Mouse (Mus musculus): ENCODE data around the gene Rbm47. TPM values are rescaled to one million over a fixed set of nuclear protein-coding genes. Genes with fewer than 3 reads are reported as not detected.

The Rbm47 gene
- 7.3 and 9.9 TPM in 2 replicates for polyA plus RNA-seq (2016; fragmentation: Nextera tagmentation; extraction: Ambion mirVana)

DNA sequence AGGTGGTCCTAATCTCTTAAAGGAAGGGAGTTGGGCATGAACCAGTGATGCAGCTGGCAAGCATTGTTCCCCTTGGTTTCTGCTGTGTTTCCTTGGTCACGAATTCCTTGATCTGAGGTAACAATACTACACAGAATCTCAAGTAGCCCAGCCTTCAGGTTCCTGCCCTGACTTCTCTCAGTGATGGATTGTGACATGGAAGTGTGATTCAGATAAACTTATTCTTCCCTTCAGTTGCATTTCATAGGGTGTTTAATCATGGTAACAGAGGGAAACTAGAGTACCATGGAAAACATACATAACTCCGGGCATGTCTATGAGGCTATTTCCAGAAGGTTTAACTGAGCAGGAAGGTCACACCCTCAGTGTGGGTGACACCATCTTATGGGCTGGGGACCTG is at the start of gene Rbm47:
Gene Rbm47, minus strand, starts transcription at position 101 of the 400 bp plus-strand sequence.
- Histone ChIP-seq H3K4me3 (no peak within 1 kb of the TSS), H3K27ac (no peak within 1 kb of the TSS), H3K4me1 (replicated peaks) (0 out of 2 replicates have a peak, but pooled peaks cover 4% of the 10 kb centered on the region), H3K36me3 (no peaks in the 10 kb centered on the region), H3K9me3 (0 out of 2 replicates have a peak, but pooled peaks cover 3% of the 10 kb centered on the region), H3K27me3 (ENCODE audit: insufficient read depth, poor library complexity, severe bottlenecking) (no peaks in the 10 kb centered on the region)
- no peak for DNase-seq (ENCODE audit: low spot score)
- WGBS = 86% methylated on average over 2 of the region's 2 CpGs

DNA sequence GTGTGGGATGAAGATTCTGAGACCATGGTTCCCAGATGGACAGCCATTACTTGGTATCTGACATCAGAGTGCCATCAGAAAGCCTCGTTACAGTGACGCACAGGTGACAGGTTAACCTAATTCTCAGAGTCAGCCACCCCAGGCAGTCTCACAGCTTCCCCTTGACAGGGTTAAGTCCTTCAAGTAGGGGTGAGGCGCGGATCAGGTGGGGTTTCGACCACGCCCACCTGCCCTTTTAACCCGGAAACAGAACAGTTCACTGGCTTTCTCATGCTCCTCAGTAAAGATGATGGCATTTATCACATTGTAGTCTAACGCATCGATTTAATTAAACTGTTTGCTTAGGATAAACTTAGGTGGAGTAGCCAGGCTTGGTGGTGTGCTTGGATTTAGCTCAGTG is 47.7 kb upstream of the Rbm47 start:
- H3K27ac ChIP-seq = no peak overlapping the region
- no peak overlapping the region for H3K4me3 ChIP-seq
- H3K36me3 ChIP-seq = no peaks in the 10 kb centered on the region
- DNase-seq (ENCODE audit: low spot score) = no peak
- H3K4me1 ChIP-seq (replicated peaks) = peaks cover 10% of the 10 kb centered on the region
- 77% methylated on average over 9 of the region's 9 CpGs for WGBS
- no peaks in the 10 kb centered on the region for H3K9me3 ChIP-seq
- no peaks in the 10 kb centered on the region for H3K27me3 ChIP-seq (ENCODE audit: insufficient read depth, poor library complexity, severe bottlenecking)

GRCm38 (mm10) chr5:66219692-66220091 is 46.8 kb upstream of the Rbm47 start:
- peaks cover 11% of the 10 kb centered on the region for H3K4me1 ChIP-seq (replicated peaks)
- 76% methylated on average over 6 of the region's 6 CpGs for WGBS
- H3K9me3 ChIP-seq = no peaks in the 10 kb centered on the region
- H3K4me3 ChIP-seq = no peak overlapping the region
- no peak for DNase-seq (ENCODE audit: low spot score)
- H3K27me3 ChIP-seq (ENCODE audit: insufficient read depth, poor library complexity, severe bottlenecking) = no peaks in the 10 kb centered on the region
- H3K36me3 ChIP-seq = no peaks in the 10 kb centered on the region
- H3K27ac ChIP-seq = no peak overlapping the region

DNA sequence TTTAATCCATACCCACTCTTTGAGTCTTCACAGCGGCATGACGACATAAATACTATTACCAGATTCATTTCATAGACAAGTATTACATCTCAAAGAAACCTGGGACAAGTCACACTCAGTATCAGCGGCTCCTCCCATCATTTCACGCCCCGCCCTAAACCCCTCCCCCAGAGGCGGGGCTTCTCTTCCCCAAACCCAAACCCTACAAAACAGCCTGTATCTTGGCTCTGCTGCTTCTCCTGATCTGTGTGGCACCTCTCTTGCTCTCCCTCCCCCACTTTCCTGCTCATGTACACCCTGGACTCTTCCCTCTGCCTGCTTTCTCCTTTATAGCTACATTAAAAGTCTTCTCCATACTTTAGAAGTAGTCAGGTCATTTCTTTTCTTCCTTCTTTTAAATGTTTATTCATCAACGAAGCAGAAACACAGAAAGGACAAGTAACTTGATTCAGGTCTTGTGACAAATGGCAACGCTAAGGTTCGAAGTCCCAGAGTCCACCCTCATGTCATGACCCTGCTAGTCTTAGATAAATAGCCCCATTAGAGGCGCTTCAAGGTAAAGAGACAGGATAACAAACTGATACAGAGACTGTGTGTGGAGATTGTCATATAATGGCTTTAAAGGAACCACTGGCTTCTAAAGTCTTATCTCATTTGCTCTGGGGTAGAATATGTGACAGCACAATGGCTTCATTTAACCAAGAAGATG is 42.8 kb upstream of the Rbm47 start:
- Histone ChIP-seq H3K9me3 (no peaks in the 10 kb centered on the region), H3K4me1 (replicated peaks) (peaks cover 17% of the 10 kb centered on the region), H3K4me3 (no peak overlapping the region), H3K27ac (no peak overlapping the region), H3K36me3 (no peaks in the 10 kb centered on the region), H3K27me3 (ENCODE audit: insufficient read depth, poor library complexity, severe bottlenecking) (no peaks in the 10 kb centered on the region)
- no peak for DNase-seq (ENCODE audit: low spot score)
- WGBS = 70% methylated on average over 10 of the region's 10 CpGs

- no peaks in the 10 kb centered on the region for H3K36me3 ChIP-seq
- no peak overlapping the region for H3K27ac ChIP-seq
- 52% methylated on average over 7 of the region's 7 CpGs for WGBS
- no peak overlapping the region for H3K4me3 ChIP-seq
- H3K9me3 ChIP-seq = no peaks in the 10 kb centered on the region
- no peaks in the 10 kb centered on the region for H3K27me3 ChIP-seq (ENCODE audit: insufficient read depth, poor library complexity, severe bottlenecking)
- peaks cover 17% of the 10 kb centered on the region for H3K4me1 ChIP-seq (replicated peaks)
- no peak for DNase-seq (ENCODE audit: low spot score)
Measured at GRCm38 (mm10) chr5:66214395-66214935, 41.5 kb upstream of the Rbm47 start.

- 85% methylated on average over 5 of the region's 5 CpGs for WGBS
- no peak for DNase-seq (ENCODE audit: low spot score)
Measured at GRCm38 (mm10) chr5:66209532-66210176, 36.7 kb upstream of the Rbm47 start.

DNA sequence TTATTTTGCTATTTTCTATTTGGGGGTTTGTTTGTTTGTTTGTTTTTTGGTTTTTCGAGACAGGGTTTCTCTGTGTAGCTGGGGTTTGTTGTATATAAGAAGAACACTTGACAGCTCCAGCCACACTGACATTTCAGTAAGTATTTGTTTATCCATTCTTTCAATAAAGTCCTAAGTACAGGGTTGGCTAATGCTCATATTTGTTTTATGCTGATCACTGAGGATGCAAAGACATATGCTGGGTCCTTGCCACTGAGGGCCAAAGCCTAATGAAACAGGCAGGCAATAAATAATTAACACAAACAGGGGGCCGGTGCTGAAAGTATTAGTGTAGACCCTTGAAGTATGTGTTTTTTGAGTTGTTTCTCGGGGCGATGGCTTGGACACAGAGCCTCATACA is 32.0 kb upstream of the Rbm47 start:
- peaks cover 16% of the 10 kb centered on the region for H3K4me1 ChIP-seq (replicated peaks)
- H3K27me3 ChIP-seq (ENCODE audit: insufficient read depth, poor library complexity, severe bottlenecking) = no peaks in the 10 kb centered on the region
- no peak overlapping the region for H3K27ac ChIP-seq
- no peak overlapping the region for H3K4me3 ChIP-seq
- 90% methylated on average over 4 of the region's 4 CpGs for WGBS
- H3K9me3 ChIP-seq = no peaks in the 10 kb centered on the region
- H3K36me3 ChIP-seq = no peaks in the 10 kb centered on the region
- no peak for DNase-seq (ENCODE audit: low spot score)

More at GRCm38 (mm10) chr5:66209532-66210176, 36.7 kb upstream of the Rbm47 start:
- Histone ChIP-seq H3K27ac (no peak overlapping the region), H3K4me1 (replicated peaks) (peaks cover 23% of the 10 kb centered on the region), H3K36me3 (no peaks in the 10 kb centered on the region), H3K4me3 (no peak overlapping the region), H3K27me3 (ENCODE audit: insufficient read depth, poor library complexity, severe bottlenecking) (no peaks in the 10 kb centered on the region), H3K9me3 (no peaks in the 10 kb centered on the region)

GRCm38 (mm10) chr5:66203424-66203823 is 30.5 kb upstream of the Rbm47 start:
- H3K27ac ChIP-seq = no peak overlapping the region
- H3K4me1 ChIP-seq (replicated peaks) = peaks cover 16% of the 10 kb centered on the region
- no peaks in the 10 kb centered on the region for H3K36me3 ChIP-seq
- 85% methylated on average over 1 of the region's 1 CpGs for WGBS
- DNase-seq (ENCODE audit: low spot score) = no peak
- no peaks in the 10 kb centered on the region for H3K9me3 ChIP-seq
- no peak overlapping the region for H3K4me3 ChIP-seq
- no peaks in the 10 kb centered on the region for H3K27me3 ChIP-seq (ENCODE audit: insufficient read depth, poor library complexity, severe bottlenecking)

- H3K27ac ChIP-seq = no peak overlapping the region
- H3K36me3 ChIP-seq = no peaks in the 10 kb centered on the region
- 82% methylated on average over 10 of the region's 10 CpGs for WGBS
- H3K9me3 ChIP-seq = no peaks in the 10 kb centered on the region
- no peak for DNase-seq (ENCODE audit: low spot score)
- no peaks in the 10 kb centered on the region for H3K4me1 ChIP-seq (replicated peaks)
- no peaks in the 10 kb centered on the region for H3K27me3 ChIP-seq (ENCODE audit: insufficient read depth, poor library complexity, severe bottlenecking)
- H3K4me3 ChIP-seq = no peak overlapping the region
Measured at GRCm38 (mm10) chr5:66200044-66200443, 27.1 kb upstream of the Rbm47 start.

DNA sequence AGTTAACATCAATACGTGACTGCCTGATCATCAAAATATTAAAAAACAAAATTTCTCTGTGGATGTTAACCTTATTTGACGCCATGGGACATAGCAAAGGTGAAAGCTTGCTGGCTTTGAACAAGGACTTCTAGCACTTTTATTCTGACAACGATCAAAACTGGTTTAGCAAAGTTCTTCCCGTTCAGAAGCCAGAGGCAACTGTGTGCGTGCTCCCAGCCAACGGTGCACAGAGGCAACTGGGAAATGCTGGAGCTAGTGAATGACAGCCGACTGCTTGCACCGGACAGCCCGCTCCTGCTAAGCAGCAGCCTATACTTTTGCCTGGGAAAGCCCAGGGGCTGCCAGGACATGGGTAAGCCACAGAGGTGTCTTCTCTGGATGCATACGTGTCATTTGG is 22.4 kb upstream of the Rbm47 start:
- Histone ChIP-seq H3K9me3 (no peaks in the 10 kb centered on the region), H3K27ac (no peak overlapping the region), H3K4me1 (replicated peaks) (no peaks in the 10 kb centered on the region), H3K36me3 (no peaks in the 10 kb centered on the region), H3K4me3 (no peak overlapping the region), H3K27me3 (ENCODE audit: insufficient read depth, poor library complexity, severe bottlenecking) (no peaks in the 10 kb centered on the region)
- DNase-seq (ENCODE audit: low spot score) = no peak
- WGBS = 87% methylated on average over 10 of the region's 10 CpGs

- Histone ChIP-seq H3K36me3 (no peaks in the 10 kb centered on the region), H3K27ac (no peak overlapping the region), H3K27me3 (ENCODE audit: insufficient read depth, poor library complexity, severe bottlenecking) (no peaks in the 10 kb centered on the region), H3K4me1 (replicated peaks) (no peaks in the 10 kb centered on the region), H3K9me3 (no peaks in the 10 kb centered on the region), H3K4me3 (no peak overlapping the region)
- WGBS = 89% methylated on average over 11 of the region's 11 CpGs
- no peak for DNase-seq (ENCODE audit: low spot score)
Measured at GRCm38 (mm10) chr5:66193218-66193846, 20.4 kb upstream of the Rbm47 start.

GRCm38 (mm10) chr5:66191185-66191503 is 18.2 kb upstream of the Rbm47 start:
- no peak for DNase-seq (ENCODE audit: low spot score)
- H3K4me1 ChIP-seq (replicated peaks) = no peaks in the 10 kb centered on the region
- H3K27me3 ChIP-seq (ENCODE audit: insufficient read depth, poor library complexity, severe bottlenecking) = no peaks in the 10 kb centered on the region
- H3K9me3 ChIP-seq = no peaks in the 10 kb centered on the region
- 84% methylated on average over 7 of the region's 7 CpGs for WGBS
- H3K27ac ChIP-seq = no peak overlapping the region
- no peaks in the 10 kb centered on the region for H3K36me3 ChIP-seq
- no peak overlapping the region for H3K4me3 ChIP-seq

Measured in hindbrain, embryonic 10.5 days (tissue).